Mouse (Mus musculus): ENCODE measurements around the gene Vps26b.

The Vps26b gene

GRCm38 (mm10) chr9:26993118-26993517 is 36.7 kb downstream of the Vps26b start:
- no peak for DNase-seq

- no peak for DNase-seq
These were observed 39.7 kb downstream of the Vps26b start for GRCm38 (mm10) chr9:26990181-26990580.

DNA sequence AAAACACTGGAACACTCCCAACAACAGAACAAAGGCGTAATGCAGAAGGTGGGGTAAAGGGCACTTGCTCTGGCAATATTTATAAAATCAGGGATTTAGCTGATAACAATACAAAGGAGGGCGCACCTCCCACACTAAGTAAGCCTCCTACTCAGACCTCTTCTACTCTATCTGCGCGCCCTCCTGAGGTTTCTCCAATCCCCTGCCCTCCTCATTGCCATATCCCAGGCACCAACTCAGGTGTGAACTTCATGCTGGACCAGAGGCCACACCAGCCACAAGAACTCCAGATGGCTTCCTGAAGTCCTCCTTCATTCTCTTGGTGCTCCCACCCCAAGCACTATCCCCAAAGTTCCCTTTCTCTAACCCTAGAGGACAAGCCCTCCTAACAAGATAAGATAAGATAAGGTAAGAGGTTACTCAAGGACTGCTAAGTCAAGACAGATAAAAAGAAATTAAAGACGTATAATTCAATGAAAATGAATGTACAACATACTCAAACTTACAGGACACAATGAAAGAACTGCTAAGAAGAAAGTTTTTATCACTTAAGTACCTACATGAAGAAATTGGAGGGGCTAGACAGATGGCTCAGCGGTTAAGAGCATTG is 44.1 kb downstream of the Vps26b start:
- no peak for DNase-seq

DNA sequence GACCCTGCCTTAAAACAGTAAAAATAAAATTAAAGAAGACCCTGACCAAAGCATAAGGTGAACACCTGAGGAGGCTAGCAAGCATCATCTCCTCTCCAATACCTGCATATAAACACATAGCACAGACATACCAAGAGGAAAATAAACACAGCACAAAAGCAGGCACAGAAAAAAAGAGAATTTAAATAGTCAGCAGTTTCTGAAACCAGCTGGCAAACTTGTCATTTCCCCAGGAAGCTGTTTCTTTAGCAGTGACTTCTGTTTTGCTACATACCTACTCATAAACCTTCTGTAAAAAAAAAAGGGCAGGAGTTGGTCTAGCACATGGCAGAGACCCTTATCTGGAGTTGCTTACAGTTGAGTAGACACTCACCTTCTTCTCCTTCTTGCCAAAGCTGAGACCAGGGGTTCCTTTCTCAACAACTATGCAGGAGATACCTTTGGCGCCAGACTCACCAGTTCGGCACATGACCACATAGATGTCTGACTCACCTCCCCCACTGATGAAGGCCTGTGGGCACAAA is 44.7 kb downstream of the Vps26b start:
- no peak for DNase-seq

- no peak for DNase-seq
These were observed 51.1 kb downstream of the Vps26b start for GRCm38 (mm10) chr9:26978776-26979175.

DNA sequence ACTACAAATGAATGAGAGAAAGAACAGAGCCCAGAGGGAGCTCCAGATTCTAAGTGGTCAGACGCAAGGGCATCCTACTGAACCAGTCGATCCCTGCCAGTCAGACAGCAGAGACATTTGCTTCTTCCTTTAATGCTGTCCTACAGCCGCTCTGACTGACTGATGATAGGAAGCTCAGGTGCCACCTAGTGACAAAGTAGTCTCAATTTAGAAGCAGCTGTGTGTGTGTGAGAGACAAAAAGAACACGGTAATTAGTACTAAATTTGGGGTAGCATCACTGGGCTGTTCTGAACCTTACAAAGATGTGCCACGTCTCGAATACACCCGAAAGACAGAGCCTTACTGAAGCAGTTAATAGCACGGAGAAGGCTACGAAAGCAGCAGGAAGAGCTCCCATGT is 52.1 kb downstream of the Vps26b start:
- no peak for DNase-seq
